Mouse (Mus musculus): ENCODE measurements around the gene Prps1l1. TPM values are rescaled to one million over a fixed set of nuclear protein-coding genes. Genes with fewer than 3 reads are reported as not detected.

Prps1l1 gene
- polyA plus RNA-seq, 1 experiment from 2014 or later = not detected

Other genes with a start within 250 kb of the Prps1l1 start
- 4.0 and 4.4 TPM in 2 replicates for gene Hdac9, start 67.7 kb upstream of the Prps1l1 start, polyA plus RNA-seq (2016; fragmentation: Nextera tagmentation; extraction: Ambion mirVana)
- gene Snx13, start 62.4 kb downstream of the Prps1l1 start, polyA plus RNA-seq (2016; fragmentation: Nextera tagmentation; extraction: Ambion mirVana) = 16.1 and 16.6 TPM in 2 replicates